Mouse (Mus musculus): Measurements from ENCODE around the gene Tbc1d9.

DNA sequence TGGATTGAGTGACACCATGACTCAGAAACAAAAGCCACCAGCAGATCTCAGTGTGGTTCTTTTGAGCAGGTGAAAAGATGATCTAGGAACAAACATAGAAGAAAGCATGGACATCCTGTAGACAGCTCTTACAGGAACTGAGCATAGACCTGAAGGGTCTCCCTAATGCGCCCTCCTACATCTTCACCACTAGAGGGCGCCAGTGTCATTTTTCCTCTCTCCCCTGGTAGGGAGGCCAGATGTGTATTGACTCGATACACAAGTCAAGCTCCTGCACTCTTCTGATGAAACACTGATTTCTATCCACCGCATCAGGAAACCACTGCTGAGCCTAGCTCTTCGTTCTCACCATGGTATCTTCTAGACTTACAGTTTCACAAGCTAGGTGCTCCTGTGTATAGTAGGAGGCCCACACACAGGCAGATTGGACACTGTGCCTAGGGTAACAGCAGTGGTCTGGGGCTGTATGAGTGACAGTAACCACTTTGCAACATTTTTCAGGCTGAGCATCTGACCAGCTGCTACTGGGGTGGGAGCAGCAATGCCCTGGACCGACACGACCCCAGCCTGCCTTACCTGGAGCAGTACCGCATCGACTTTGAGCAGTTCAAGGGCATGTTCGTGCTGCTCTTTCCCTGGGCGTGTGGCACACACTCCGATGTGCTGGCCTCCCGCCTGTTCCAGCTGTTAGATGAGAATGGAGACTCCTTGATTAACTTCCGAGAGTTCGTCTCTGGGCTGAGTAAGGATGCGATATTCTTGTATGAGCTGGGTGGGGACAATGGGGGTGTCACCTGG is 95.5 kb downstream of the Tbc1d9 start:
- no peak for TF ChIP-seq FLI1 (IDR thresholded peaks at IDR 0.05; ENCODE audit: low read length)
- TF ChIP-seq GATA1 (IDR thresholded peaks at IDR 0.05; ENCODE audit: borderline replicate concordance, low read length) = no peak

All from megakaryocyte, embryonic 14.5 days (primary cell).